Mouse (Mus musculus) stomach, embryonic 15.5 days (tissue): ENCODE data around the gene Arhgap23. TPM values are rescaled to one million over a fixed set of nuclear protein-coding genes. Genes with fewer than 3 reads are reported as not detected.

Source experiments
- ATAC-seq: fragments of 200-750 bp; cut with Nextera tagmentation; 2 replicates; pipeline ENCODE4 v1.8.0; 2017; ENCODE audit warnings: low read depth, moderate number of reproducible peaks, moderate TSS enrichment; ENCODE audit not compliant: insufficient read depth, low FRiP score
- H3K27ac ChIP-seq: fragments of 300-500 bp; sonication (generic); 2 replicates; pipeline ENCODE4 v1.5.1; 2015; ENCODE audit warnings: mild to moderate bottlenecking, inconsistent platforms
- H3K27me3 ChIP-seq: fragments of 300-500 bp; sonication (generic); replicated peaks from 2 replicates; pipeline ENCODE4 v1.6.1; 2015; ENCODE audit warnings: inconsistent platforms
- H3K36me3 ChIP-seq: fragments of 300-500 bp; sonication (generic); 2 replicates; pipeline ENCODE4 v1.6.1; 2015; ENCODE audit warnings: inconsistent platforms
- H3K4me1 ChIP-seq: fragments of 300-500 bp; sonication (generic); 2 replicates; pipeline ENCODE4 v1.6.1; 2015; ENCODE audit warnings: inconsistent platforms
- H3K4me2 ChIP-seq: fragments of 300-500 bp; sonication (generic); 2 replicates; pipeline ENCODE4 v1.6.1; 2015; ENCODE audit warnings: mild to moderate bottlenecking, inconsistent platforms
- H3K4me3 ChIP-seq: fragments of 300-500 bp; sonication (generic); replicated peaks from 2 replicates; pipeline ENCODE4 v1.5.1; 2015; ENCODE audit warnings: inconsistent platforms
- H3K9ac ChIP-seq: fragments of 300-500 bp; sonication (generic); 2 replicates; pipeline ENCODE4 v1.6.1; 2015; ENCODE audit warnings: inconsistent platforms
- H3K9me3 ChIP-seq: fragments of 300-500 bp; sonication (generic); 2 replicates; pipeline ENCODE4 v1.6.1; 2016; ENCODE audit warnings: inconsistent platforms
- WGBS: fragments of 180-500 bp; shearing (Covaris S2); methylation state at CpG from one replicate; pipeline ENCODE4 v1.1.7; 2015; 5-methylcytosine and 5-hydroxymethylcytosine counted together
- polyA plus RNA-seq: library from polyadenylated mRNA; unstranded; fragments of >200 nt; fragmentation: Nextera tagmentation; extraction: Ambion mirVana; gene quantifications from 2 replicates; pipeline ENCODE4 v1.2.1, GENCODE M21; 2015

Arhgap23 gene
- polyA plus RNA-seq, 1 experiment from 2014 or later, result 6.2 TPM

- Histone ChIP-seq H3K4me2 (peak overlapping the region; percentile 25; the same call in 1 of the 2 replicates), H3K27ac (peak overlapping the region; percentile 46; the same call in 1 of the 2 replicates), H3K4me3 (no peak overlapping the region), H3K4me1 (no peaks in the 10 kb centered on the region), H3K36me3 (no peaks in the 10 kb centered on the region), H3K9me3 (no peaks in the 10 kb centered on the region), H3K9ac (no peak overlapping the region), H3K27me3 (0 out of 2 replicates have a peak, but pooled peaks cover 2% of the 10 kb centered on the region)
- 47% methylated on average over 13 of the region's 13 CpGs for WGBS
- no peak for ATAC-seq
Measured at GRCm38 (mm10) chr11:97511661-97512369, 96.5 kb downstream of the Arhgap23 start.

- Histone ChIP-seq H3K27me3 (0 out of 2 replicates have a peak, but pooled peaks cover 2% of the 10 kb centered on the region), H3K4me2 (0 out of 2 replicates have a peak overlapping the region, but pooled peaks have one; percentile 25), H3K9ac (no peak overlapping the region), H3K36me3 (no peaks in the 10 kb centered on the region), H3K4me1 (no peaks in the 10 kb centered on the region), H3K9me3 (no peaks in the 10 kb centered on the region), H3K27ac (no peak overlapping the region), H3K4me3 (no peak overlapping the region)
- ATAC-seq, result no peak
- 69% methylated on average over 6 of the region's 6 CpGs for WGBS
Measured at GRCm38 (mm10) chr11:97512511-97512910, 97.2 kb downstream of the Arhgap23 start.

GRCm38 (mm10) chr11:97513066-97513465 lies 97.7 kb downstream of the Arhgap23 start:
- Histone ChIP-seq H3K4me3 (no peak overlapping the region), H3K27me3 (0 out of 2 replicates have a peak, but pooled peaks cover 2% of the 10 kb centered on the region)
- 77% methylated on average over 3 of the region's 3 CpGs for WGBS

GRCm38 (mm10) chr11:97520541-97520940 lies 105.2 kb downstream of the Arhgap23 start:
- Histone ChIP-seq H3K4me3 (no peak overlapping the region), H3K9ac (no peak overlapping the region), H3K36me3 (no peaks in the 10 kb centered on the region), H3K27me3 (no peaks in the 10 kb centered on the region), H3K9me3 (no peaks in the 10 kb centered on the region), H3K4me1 (peaks cover 6% of the 10 kb centered on the region; the same call in 1 of the 2 replicates), H3K4me2 (no peak overlapping the region), H3K27ac (no peak overlapping the region)
- ATAC-seq, result no peak
- WGBS, result 93% methylated on average over 7 of the region's 7 CpGs

More at GRCm38 (mm10) chr11:97513066-97513465, 97.7 kb downstream of the Arhgap23 start:
- no peaks in the 10 kb centered on the region for H3K9me3 ChIP-seq
- no peak overlapping the region for H3K4me2 ChIP-seq
- H3K27ac ChIP-seq, result no peak overlapping the region
- ATAC-seq, result no peak
- H3K36me3 ChIP-seq, result no peaks in the 10 kb centered on the region
- no peak overlapping the region for H3K9ac ChIP-seq
- H3K4me1 ChIP-seq, result no peaks in the 10 kb centered on the region

GRCm38 (mm10) chr11:97521741-97522474 lies 106.6 kb downstream of the Arhgap23 start:
- Histone ChIP-seq H3K4me3 (no peak overlapping the region), H3K27ac (no peak overlapping the region), H3K36me3 (no peaks in the 10 kb centered on the region), H3K27me3 (no peaks in the 10 kb centered on the region), H3K4me2 (no peak overlapping the region), H3K9me3 (no peaks in the 10 kb centered on the region), H3K4me1 (peaks cover 6% of the 10 kb centered on the region; the same call in 1 of the 2 replicates), H3K9ac (no peak overlapping the region)
- ATAC-seq, result no peak
- WGBS, result 81% methylated on average over 29 of the region's 29 CpGs

GRCm38 (mm10) chr11:97523107-97523506 lies 107.8 kb downstream of the Arhgap23 start:
- no peak overlapping the region for H3K4me3 ChIP-seq
- H3K4me1 ChIP-seq, result peaks cover 6% of the 10 kb centered on the region; the same call in 1 of the 2 replicates
- H3K9me3 ChIP-seq, result no peaks in the 10 kb centered on the region
- no peak overlapping the region for H3K9ac ChIP-seq
- H3K4me2 ChIP-seq, result no peak overlapping the region
- WGBS, result 83% methylated on average over 14 of the region's 14 CpGs
- no peak for ATAC-seq
- H3K27me3 ChIP-seq, result no peaks in the 10 kb centered on the region
- no peaks in the 10 kb centered on the region for H3K36me3 ChIP-seq
- no peak overlapping the region for H3K27ac ChIP-seq

- Histone ChIP-seq H3K27me3 (no peaks in the 10 kb centered on the region), H3K4me2 (no peak overlapping the region), H3K9ac (no peak overlapping the region), H3K4me1 (peaks cover 6% of the 10 kb centered on the region; the same call in 1 of the 2 replicates), H3K27ac (no peak overlapping the region), H3K9me3 (no peaks in the 10 kb centered on the region), H3K36me3 (no peaks in the 10 kb centered on the region), H3K4me3 (no peak overlapping the region)
- ATAC-seq, result no peak
- WGBS, result 13% methylated on average over 1 of the region's 1 CpGs
Measured at GRCm38 (mm10) chr11:97523827-97524261, 108.5 kb downstream of the Arhgap23 start.

- H3K36me3 ChIP-seq, result no peaks in the 10 kb centered on the region
- peaks cover 6% of the 10 kb centered on the region; the same call in 1 of the 2 replicates for H3K4me1 ChIP-seq
- ATAC-seq, result no peak
- H3K27ac ChIP-seq, result no peak overlapping the region
- WGBS, result 31% methylated on average over 9 of the region's 9 CpGs
- H3K4me2 ChIP-seq, result no peak overlapping the region
- H3K9ac ChIP-seq, result no peak overlapping the region
- no peaks in the 10 kb centered on the region for H3K27me3 ChIP-seq
- H3K9me3 ChIP-seq, result no peaks in the 10 kb centered on the region
- no peak overlapping the region for H3K4me3 ChIP-seq
Measured at GRCm38 (mm10) chr11:97524306-97524705, 109.0 kb downstream of the Arhgap23 start.

GRCm38 (mm10) chr11:97525313-97525712 lies 110.0 kb downstream of the Arhgap23 start:
- Histone ChIP-seq H3K9ac (no peak overlapping the region), H3K4me1 (peaks cover 6% of the 10 kb centered on the region; the same call in 1 of the 2 replicates), H3K27me3 (no peaks in the 10 kb centered on the region), H3K4me2 (no peak overlapping the region), H3K27ac (no peak overlapping the region), H3K36me3 (no peaks in the 10 kb centered on the region), H3K9me3 (no peaks in the 10 kb centered on the region), H3K4me3 (no peak overlapping the region)
- ATAC-seq, result no peak
- WGBS, result 88% methylated on average over 6 of the region's 6 CpGs

- ATAC-seq, result no peak
- Histone ChIP-seq H3K9me3 (no peaks in the 10 kb centered on the region), H3K4me2 (no peak overlapping the region), H3K4me1 (peaks cover 20% of the 10 kb centered on the region), H3K9ac (no peak overlapping the region), H3K27ac (no peak overlapping the region), H3K27me3 (peaks cover 16% of the 10 kb centered on the region), H3K36me3 (no peaks in the 10 kb centered on the region), H3K4me3 (no peak overlapping the region)
- WGBS, result 73% methylated on average over 18 of the region's 18 CpGs
Measured at GRCm38 (mm10) chr11:97528282-97528808, 113.0 kb downstream of the Arhgap23 start.

GRCm38 (mm10) chr11:97530069-97530468 lies 114.7 kb downstream of the Arhgap23 start:
- Histone ChIP-seq H3K4me3 (no peak overlapping the region), H3K4me1 (peaks cover 25% of the 10 kb centered on the region), H3K4me2 (no peak overlapping the region), H3K27me3 (peaks cover 33% of the 10 kb centered on the region), H3K9me3 (no peaks in the 10 kb centered on the region), H3K9ac (no peak overlapping the region), H3K27ac (no peak overlapping the region), H3K36me3 (no peaks in the 10 kb centered on the region)
- 91% methylated on average over 6 of the region's 6 CpGs for WGBS
- ATAC-seq, result no peak

- no peak for ATAC-seq
- 60% methylated on average over 5 of the region's 5 CpGs for WGBS
- Histone ChIP-seq H3K4me3 (no peak overlapping the region), H3K36me3 (no peaks in the 10 kb centered on the region), H3K4me1 (peaks cover 27% of the 10 kb centered on the region), H3K4me2 (no peak overlapping the region), H3K27ac (no peak overlapping the region), H3K27me3 (peaks cover 41% of the 10 kb centered on the region), H3K9ac (no peak overlapping the region), H3K9me3 (no peaks in the 10 kb centered on the region)
Measured at GRCm38 (mm10) chr11:97530961-97531360, 115.6 kb downstream of the Arhgap23 start.
